Mouse (Mus musculus) thymus, postnatal 36 days (tissue): Measurements from ENCODE around the gene Shank3.
A peak's percentile ranks its signal among the peaks of the same experiment; 100 is the strongest.

Experiments
- DNase-seq, 2 experiments: peaks; one replicate each; pipeline ENCODE4 v3.0.0; 2022; ENCODE audit warnings: mixed read lengths in 2 of 2

Shank3 gene

DNA sequence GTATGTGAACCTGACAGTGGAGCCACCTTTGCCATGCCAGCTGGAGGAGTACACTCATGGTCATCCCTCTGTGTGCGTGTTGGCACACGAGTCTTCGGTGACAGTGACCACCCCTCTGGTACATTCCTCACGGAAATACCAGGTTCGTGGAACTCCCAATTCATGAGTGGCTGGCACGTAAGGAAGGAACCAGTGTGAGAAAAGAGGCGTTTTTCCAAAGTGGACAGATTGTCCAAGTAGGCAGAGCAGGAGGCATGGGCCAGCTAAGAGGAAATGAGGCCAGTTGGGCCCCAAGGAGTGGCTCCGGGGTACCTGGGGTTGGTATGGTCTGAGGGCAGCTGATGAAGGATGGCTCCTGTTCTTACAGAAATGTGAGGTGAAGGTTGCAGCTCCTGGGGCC, 26.0 kb downstream of the Shank3 start:
- no peak for DNase-seq

- DNase-seq = no peak
These were observed 26.5 kb downstream of the Shank3 start for GRCm38 (mm10) chr15:89525896-89526295.

DNA sequence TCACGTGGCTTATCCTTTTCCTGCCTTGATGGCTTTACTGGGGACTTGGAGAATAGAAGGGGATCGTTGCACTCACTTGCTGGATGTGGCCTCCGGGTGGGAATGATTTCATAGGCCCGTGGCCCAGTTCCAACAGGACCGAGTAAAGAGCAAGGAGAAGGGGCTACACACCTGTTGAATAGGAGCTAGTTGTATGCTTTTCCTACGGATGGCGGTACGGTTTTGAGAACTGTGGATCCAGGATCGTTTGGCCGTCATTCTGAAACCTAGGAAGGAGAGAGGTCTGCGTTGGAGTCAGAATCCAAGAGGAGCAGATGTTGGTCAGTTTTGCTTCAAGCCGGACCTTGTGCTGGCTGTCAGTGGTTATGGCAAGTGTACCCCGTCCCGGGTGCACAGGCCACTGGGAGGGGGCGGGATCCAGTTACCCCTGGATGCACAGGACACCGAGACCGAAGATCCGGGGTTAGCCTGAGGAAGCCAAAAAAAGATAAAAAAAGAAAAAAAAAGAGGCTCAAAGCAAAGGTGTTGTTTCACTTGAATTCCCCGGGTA, 27.4 kb downstream of the Shank3 start:
- no peak for DNase-seq

DNA sequence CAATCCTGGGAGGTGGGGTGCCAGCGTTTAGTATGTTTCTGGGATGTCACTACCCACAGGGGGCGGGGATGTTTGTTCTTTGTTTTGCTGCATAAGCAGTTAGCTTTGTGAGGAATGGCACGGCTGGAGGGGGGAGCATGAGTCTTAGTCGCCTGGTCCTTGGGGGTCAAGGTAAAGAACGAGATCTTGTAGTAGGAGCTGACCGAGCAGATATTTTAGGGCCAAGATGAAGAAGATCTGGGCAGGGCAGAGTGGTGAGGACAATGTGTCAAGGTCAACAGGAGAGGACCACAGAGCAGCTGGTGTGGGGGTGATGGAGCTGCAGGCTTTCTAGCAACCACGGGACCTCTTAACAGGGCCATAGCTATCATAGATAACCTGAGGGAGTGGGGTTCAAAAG, 28.0 kb downstream of the Shank3 start:
- no peak for DNase-seq

- DNase-seq = no peak
These were observed 28.9 kb downstream of the Shank3 start for GRCm38 (mm10) chr15:89528201-89528850.

DNA sequence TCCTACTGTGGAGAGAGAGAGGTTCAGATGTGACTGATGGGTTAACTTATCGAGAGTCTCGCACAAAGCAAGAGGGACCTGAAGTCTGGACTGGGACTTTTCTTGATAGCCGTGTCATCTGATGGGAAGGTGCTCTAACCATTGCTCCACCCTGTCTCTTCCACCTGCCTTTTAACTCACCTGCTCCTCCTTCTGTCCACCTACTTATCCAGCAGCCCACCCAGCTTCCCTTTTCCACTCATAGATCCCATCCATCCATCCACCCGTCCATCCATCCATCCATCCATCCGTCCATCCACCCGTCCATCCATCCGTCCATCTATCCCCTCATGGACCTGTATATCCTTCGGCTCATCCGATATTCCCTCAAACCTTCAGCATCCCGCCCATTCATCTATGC, 29.5 kb downstream of the Shank3 start:
- no peak for DNase-seq

GRCm38 (mm10) chr15:89530336-89530735, 30.9 kb downstream of the Shank3 start:
- peak; percentile 27 to 45 for DNase-seq

DNA sequence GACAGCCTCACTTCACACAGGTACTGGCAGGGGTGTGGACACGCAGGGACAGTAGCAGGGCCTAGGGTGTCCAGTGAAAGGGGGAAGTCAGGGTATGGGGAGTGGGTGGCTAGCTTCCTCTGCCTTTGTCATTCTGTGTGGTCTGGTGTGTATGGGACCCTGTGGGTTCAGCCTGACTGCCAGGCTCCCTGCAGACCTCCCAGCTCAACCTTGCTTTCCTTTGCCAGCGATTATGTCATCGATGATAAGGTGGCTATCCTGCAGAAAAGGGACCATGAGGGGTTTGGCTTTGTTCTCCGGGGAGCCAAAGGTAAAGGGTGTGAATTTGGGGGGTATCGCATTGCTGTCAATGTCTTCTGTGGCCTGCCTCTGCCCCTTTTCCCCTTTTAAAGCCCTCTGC, 32.0 kb downstream of the Shank3 start:
- no peak for DNase-seq

GRCm38 (mm10) chr15:89532026-89532923, 32.9 kb downstream of the Shank3 start:
- no peak for DNase-seq

GRCm38 (mm10) chr15:89532924-89533842, 33.8 kb downstream of the Shank3 start:
- no peak for DNase-seq

GRCm38 (mm10) chr15:89533843-89534207, 34.4 kb downstream of the Shank3 start:
- no peak for DNase-seq

GRCm38 (mm10) chr15:89544171-89544570, 44.7 kb downstream of the Shank3 start:
- DNase-seq = no peak

DNA sequence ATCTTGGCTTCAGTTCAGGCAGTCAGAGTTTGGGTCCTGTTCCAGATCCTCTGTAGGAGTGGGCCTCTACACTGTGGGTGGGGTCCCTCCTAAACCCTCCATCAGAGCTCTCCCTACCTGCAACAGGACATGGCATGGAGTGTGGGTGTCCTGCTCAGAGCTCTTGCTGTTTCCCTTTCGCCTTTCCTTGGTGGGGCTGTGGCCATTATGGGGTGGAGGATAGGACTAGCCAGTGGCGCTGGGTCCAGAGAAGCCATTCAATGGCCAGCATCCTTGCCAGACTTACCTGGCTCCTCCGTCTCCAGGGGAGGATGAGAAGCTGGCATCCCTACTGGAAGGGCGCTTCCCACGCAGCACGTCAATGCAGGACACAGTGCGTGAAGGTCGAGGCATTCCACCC, 47.9 kb downstream of the Shank3 start:
- no peak for DNase-seq

GRCm38 (mm10) chr15:89547824-89548601, 48.6 kb downstream of the Shank3 start:
- no peak for DNase-seq

DNA sequence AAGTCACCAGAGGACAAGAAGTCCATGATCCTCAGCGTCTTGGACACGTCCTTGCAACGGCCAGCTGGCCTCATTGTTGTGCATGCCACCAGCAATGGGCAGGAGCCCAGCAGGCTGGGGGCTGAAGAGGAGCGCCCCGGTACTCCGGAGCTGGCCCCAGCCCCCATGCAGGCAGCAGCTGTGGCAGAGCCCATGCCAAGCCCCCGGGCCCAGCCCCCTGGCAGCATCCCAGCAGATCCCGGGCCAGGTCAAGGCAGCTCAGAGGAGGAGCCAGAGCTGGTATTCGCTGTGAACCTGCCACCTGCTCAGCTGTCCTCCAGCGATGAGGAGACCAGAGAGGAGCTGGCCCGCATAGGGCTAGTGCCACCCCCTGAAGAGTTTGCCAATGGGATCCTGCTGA, 49.4 kb downstream of the Shank3 start:
- no peak for DNase-seq

GRCm38 (mm10) chr15:89550506-89550905, 51.1 kb downstream of the Shank3 start:
- DNase-seq = no peak

DNA sequence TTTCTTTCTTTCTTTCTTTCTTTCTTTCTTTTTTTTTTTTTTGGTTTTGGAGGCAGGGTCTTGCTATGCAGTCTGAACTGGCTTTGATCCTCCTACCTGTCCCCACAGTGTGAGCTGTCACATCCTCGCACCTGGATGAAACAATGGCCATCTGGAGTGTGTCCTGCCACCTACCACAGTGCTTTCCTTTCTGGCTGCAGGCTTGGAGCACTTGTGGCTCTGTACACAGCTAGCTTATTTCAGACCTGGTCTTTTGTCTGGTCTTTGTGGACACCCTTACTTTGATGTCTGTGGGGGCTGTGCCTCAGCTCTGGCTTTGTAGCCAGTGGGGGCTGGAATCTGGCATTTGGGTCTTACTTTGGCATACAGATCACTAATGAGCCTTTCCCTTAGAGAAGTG, 52.3 kb downstream of the Shank3 start:
- DNase-seq = no peak

DNA sequence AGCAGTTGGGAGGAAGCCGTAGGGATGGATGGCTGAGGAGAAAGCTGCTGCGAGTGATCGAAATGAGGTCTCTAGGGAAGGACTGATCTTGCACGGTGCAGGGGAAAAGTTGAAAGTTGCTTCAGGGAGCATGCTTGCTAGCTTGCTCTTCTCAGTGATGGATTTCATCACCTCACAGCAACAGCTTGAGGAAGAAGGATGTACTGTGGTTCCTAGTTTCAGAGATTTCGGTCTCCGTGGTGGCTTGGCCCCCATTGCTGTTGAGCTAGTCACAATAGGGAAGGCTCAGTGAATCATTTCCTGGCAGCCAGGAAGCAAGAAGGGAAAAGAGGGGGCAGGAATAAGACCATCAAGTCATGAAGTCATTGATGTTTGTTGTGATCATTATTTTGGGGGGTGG, 56.2 kb downstream of the Shank3 start:
- no peak for DNase-seq

GRCm38 (mm10) chr15:89556401-89557178, 57.2 kb downstream of the Shank3 start:
- no peak for DNase-seq

- DNase-seq = no peak
These were observed 58.0 kb downstream of the Shank3 start for GRCm38 (mm10) chr15:89557179-89557995.
